Mouse (Mus musculus) liver, adult 2 months (tissue): ENCODE results near the gene Itgb3. TPM values are rescaled to one million over a fixed set of nuclear protein-coding genes. Genes with fewer than 3 reads are reported as not detected.

Experiments used
- DNase-seq: peaks from one replicate; pipeline ENCODE4 v3.0.0-alpha.2; 2011; ENCODE audit warnings: low read depth, low spot score; ENCODE audit errors: extremely low read depth
- H3K27ac ChIP-seq: fragments of 200-500 bp; replicated peaks from 2 replicates; pipeline ENCODE4 v1.5.1; 2012; ENCODE audit warnings: low read depth, mild to moderate bottlenecking, control low read depth, inconsistent platforms, low read length; ENCODE audit not compliant: insufficient read depth
- H3K27me3 ChIP-seq: fragments of 200-500 bp; 2 replicates; pipeline ENCODE4 v1.6.1; 2012; ENCODE audit warnings: mild to moderate bottlenecking, moderate library complexity, low read length, inconsistent platforms; ENCODE audit not compliant: control insufficient read depth, insufficient read depth
- H3K36me3 ChIP-seq: fragments of 200-500 bp; 2 replicates; pipeline ENCODE4 v1.6.1; 2012; ENCODE audit warnings: low read length, inconsistent platforms; ENCODE audit not compliant: control insufficient read depth, insufficient read depth
- H3K4me1 ChIP-seq: fragments of 200-500 bp; 2 replicates; pipeline ENCODE4 v1.6.1; 2011; ENCODE audit warnings: low read length; ENCODE audit not compliant: control insufficient read depth, insufficient read depth
- H3K4me3 ChIP-seq: fragments of 200-500 bp; 2 replicates; pipeline ENCODE4 v1.5.1; 2011; ENCODE audit warnings: low read depth, mild to moderate bottlenecking, control low read depth, low read length, moderate library complexity; ENCODE audit not compliant: insufficient read depth
- H3K79me2 ChIP-seq: fragments of 200-500 bp; 2 replicates; pipeline ENCODE4 v1.6.1; 2012; ENCODE audit warnings: inconsistent platforms, mild to moderate bottlenecking, low read length, moderate library complexity; ENCODE audit not compliant: control insufficient read depth, insufficient read depth
- H3K9ac ChIP-seq: fragments of 200-500 bp; 2 replicates; pipeline ENCODE4 v1.6.1; 2012; ENCODE audit warnings: low read depth, mild to moderate bottlenecking, control low read depth, inconsistent platforms, low read length
- CTCF ChIP-seq: fragments of 200-500 bp; IDR thresholded peaks from 2 replicates; pipeline ENCODE4 v1.5.1; 2011; ENCODE audit warnings: low read depth, low read length, control low read depth
- POLR2A ChIP-seq: fragments of 200-500 bp; IDR thresholded peaks from 2 replicates; pipeline ENCODE4 v1.6.1; 2011; ENCODE audit warnings: low read length, control low read depth; ENCODE audit not compliant: insufficient read depth; ENCODE audit errors: extremely low read depth
- WGBS: fragments of 180-500 bp; shearing (Covaris S2); methylation state at CpG from one replicate; pipeline ENCODE4 v1.1.7; 2018; 5-methylcytosine and 5-hydroxymethylcytosine counted together
- polyA plus RNA-seq: library from polyadenylated mRNA; depleted of rRNA; stranded (reverse); fragments of >200 nt; gene quantifications from 2 replicates; pipeline ENCODE4 v1.2.3, GENCODE M21; 2012
- total RNA-seq: library from RNA; depleted of rRNA; stranded (reverse); fragments of >200 nt; gene quantifications from 2 replicates; pipeline ENCODE4 v1.2.3, GENCODE M21; 2014

Gene Itgb3
- total and polyA plus RNA-seq, 2 experiments, result 1.5 to 2.1 TPM

DNA sequence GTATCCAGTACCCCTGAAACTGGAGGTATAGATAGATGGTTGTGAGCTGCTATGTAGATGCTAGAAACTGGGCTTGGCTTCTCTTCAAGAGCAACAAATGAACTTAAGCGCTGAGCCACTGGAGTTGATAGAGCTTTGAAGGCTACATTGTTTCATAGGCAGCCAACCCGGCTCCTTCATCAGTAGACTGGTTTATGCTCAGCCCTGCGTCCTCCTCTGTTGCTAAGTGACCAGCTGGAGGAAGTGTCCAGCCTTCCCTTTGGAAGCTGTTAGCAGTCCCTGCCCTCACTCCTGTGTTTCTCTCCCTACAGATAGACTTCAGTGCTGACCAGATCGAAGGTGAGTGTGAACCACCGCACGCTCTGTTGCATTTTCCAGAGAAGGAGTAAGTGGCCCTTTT is 27.7 kb upstream of the Itgb3 start:
- no peaks in the 10 kb centered on the region for H3K79me2 ChIP-seq
- no peak for DNase-seq
- H3K4me3 ChIP-seq, result no peak overlapping the region
- H3K9ac ChIP-seq, result no peak overlapping the region
- no peaks in the 10 kb centered on the region for H3K27me3 ChIP-seq
- 82% methylated on average over 6 of the region's 6 CpGs for WGBS
- H3K27ac ChIP-seq, result no peak overlapping the region
- TF ChIP-seq CTCF, result no peak
- TF ChIP-seq POLR2A, result no peak
- no peaks in the 10 kb centered on the region for H3K4me1 ChIP-seq
- H3K36me3 ChIP-seq, result no peaks in the 10 kb centered on the region

GRCm38 (mm10) chr11:104580606-104581005 is 27.2 kb upstream of the Itgb3 start:
- Histone ChIP-seq H3K9ac (no peak overlapping the region), H3K4me3 (no peak overlapping the region), H3K36me3 (no peaks in the 10 kb centered on the region), H3K4me1 (no peaks in the 10 kb centered on the region), H3K27ac (no peak overlapping the region), H3K27me3 (no peaks in the 10 kb centered on the region), H3K79me2 (no peaks in the 10 kb centered on the region)
- WGBS, result 90% methylated on average over 5 of the region's 5 CpGs
- no peak for DNase-seq
- no peak for TF ChIP-seq POLR2A
- TF ChIP-seq CTCF, result no peak

- Histone ChIP-seq H3K79me2 (no peaks in the 10 kb centered on the region), H3K4me3 (peak overlapping the region; percentile 23; the same call in 1 of the 2 replicates), H3K27me3 (no peaks in the 10 kb centered on the region), H3K9ac (no peak overlapping the region), H3K27ac (no peak overlapping the region), H3K4me1 (no peaks in the 10 kb centered on the region), H3K36me3 (no peaks in the 10 kb centered on the region)
- WGBS, result 71% methylated on average over 18 of the region's 18 CpGs
- no peak for DNase-seq
- TF ChIP-seq POLR2A (no peak), CTCF (no peak)
These were observed 26.1 kb upstream of the Itgb3 start for GRCm38 (mm10) chr11:104581446-104582307.

- H3K36me3 ChIP-seq, result no peaks in the 10 kb centered on the region
- DNase-seq, result no peak
- 82% methylated on average over 2 of the region's 2 CpGs for WGBS
- H3K27ac ChIP-seq, result no peak overlapping the region
- H3K27me3 ChIP-seq, result no peaks in the 10 kb centered on the region
- H3K4me1 ChIP-seq, result no peaks in the 10 kb centered on the region
- H3K4me3 ChIP-seq, result no peak overlapping the region
- no peak overlapping the region for H3K9ac ChIP-seq
- no peaks in the 10 kb centered on the region for H3K79me2 ChIP-seq
- TF ChIP-seq POLR2A (no peak), CTCF (no peak)
These were observed 25.5 kb upstream of the Itgb3 start for GRCm38 (mm10) chr11:104582308-104582606.

- Histone ChIP-seq H3K79me2 (no peaks in the 10 kb centered on the region), H3K27ac (no peak overlapping the region), H3K4me1 (no peaks in the 10 kb centered on the region), H3K9ac (no peak overlapping the region), H3K4me3 (no peak overlapping the region), H3K27me3 (no peaks in the 10 kb centered on the region), H3K36me3 (no peaks in the 10 kb centered on the region)
- no peak for DNase-seq
- TF ChIP-seq POLR2A (no peak), CTCF (no peak)
- WGBS, result 68% methylated on average over 13 of the region's 13 CpGs
These were observed 25.0 kb upstream of the Itgb3 start for GRCm38 (mm10) chr11:104582630-104583364.

GRCm38 (mm10) chr11:104585495-104585894 is 22.3 kb upstream of the Itgb3 start:
- no peak overlapping the region for H3K27ac ChIP-seq
- H3K79me2 ChIP-seq, result no peaks in the 10 kb centered on the region
- 87% methylated on average over 5 of the region's 5 CpGs for WGBS
- DNase-seq, result no peak
- H3K9ac ChIP-seq, result no peak overlapping the region
- no peaks in the 10 kb centered on the region for H3K4me1 ChIP-seq
- TF ChIP-seq POLR2A (no peak), CTCF (no peak)
- H3K27me3 ChIP-seq, result no peaks in the 10 kb centered on the region
- no peaks in the 10 kb centered on the region for H3K36me3 ChIP-seq
- H3K4me3 ChIP-seq, result no peak overlapping the region
